Mouse (Mus musculus): ENCODE measurements around the gene Rybp.

DNA sequence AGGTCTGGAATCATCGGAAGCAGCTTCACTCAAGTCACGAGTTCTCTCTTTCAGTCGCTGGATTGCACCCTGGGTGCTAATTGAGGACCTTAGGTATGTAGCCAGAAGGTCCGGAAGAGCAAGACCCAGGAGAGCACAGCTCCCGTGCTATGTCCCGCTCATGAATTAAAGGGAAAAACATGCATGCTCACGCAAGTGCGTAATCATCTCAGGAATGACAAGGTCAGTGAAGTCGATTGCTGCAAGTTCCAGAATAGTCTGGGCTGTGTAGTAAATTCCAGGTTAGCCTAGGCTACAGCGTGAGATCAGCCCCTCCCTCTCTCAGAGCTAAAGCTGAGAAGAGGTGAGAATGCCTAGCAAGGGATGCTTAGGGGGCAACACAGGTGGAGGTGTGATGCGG lies 100.5 kb downstream of the Rybp start:
- TF ChIP-seq CTCF (IDR thresholded peaks at IDR 0.05; ENCODE audit: low read depth) (no peak), EP300 (optimal IDR thresholded peaks at IDR 0.05) (no peak)
